Mouse (Mus musculus): Measurements from ENCODE around the gene 4930415O20Rik.

DNA sequence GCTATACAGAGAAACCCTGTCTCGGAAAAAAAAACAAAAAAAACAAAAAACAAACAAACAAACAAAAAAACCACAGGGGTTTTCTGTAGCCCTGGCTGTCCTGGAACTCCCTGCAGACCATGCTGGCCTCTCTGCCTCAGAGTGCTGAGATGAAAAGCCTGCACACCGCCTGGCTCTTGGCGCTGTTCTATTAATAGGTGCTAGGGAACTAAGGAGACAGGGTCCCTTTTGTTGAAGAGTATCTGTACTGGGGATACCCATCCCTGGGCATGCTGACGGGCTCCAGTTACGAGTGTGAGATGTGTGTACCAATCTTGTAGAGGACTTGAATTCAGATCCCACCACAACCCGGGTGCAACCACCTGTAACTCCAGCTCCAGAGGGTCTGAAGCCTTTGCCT lies 44.9 kb downstream of the 4930415O20Rik start:
- TF ChIP-seq POLR2A (IDR thresholded peaks at IDR 0.05; ENCODE audit: low read depth, low read length), result no peak
- no peak for TF ChIP-seq CTCF (IDR thresholded peaks at IDR 0.05; ENCODE audit: extremely low read depth, insufficient read depth, insufficient read length, insufficient replicate concordance)
